Mouse (Mus musculus) G1E-ER4 (cell line): ENCODE measurements around the gene Pds5b. TPM values are rescaled to one million over a fixed set of nuclear protein-coding genes. Genes with fewer than 3 reads are reported as not detected.
"Not testable (repeated sequence)": the region's sequence is repeated elsewhere in the genome, so short reads cannot be mapped to it uniquely, and the experiment has no call there.

ENCODE experiments used
- GATA1 ChIP-seq: IDR thresholded peaks from one replicate; pipeline ENCODE4 v1.8.0; 2012; ENCODE audit warnings: low read length, inconsistent platforms
- polyA plus RNA-seq: library from polyadenylated mRNA; stranded (reverse); fragments of >175 nt; gene quantifications from 2 replicates; pipeline ENCODE4 v1.2.3, GENCODE M21; 2012

The Pds5b gene
- polyA plus RNA-seq: 2.4 and 2.6 TPM in 2 replicates

- TF ChIP-seq GATA1: no peak
These were observed at the start of gene Pds5b for GRCm38 (mm10) chr5:150673153-150673835. TSS of gene Pds5b (plus strand) at chr5:150673739.

GRCm38 (mm10) chr5:150625528-150625927, 48.0 kb upstream of the Pds5b start:
- TF ChIP-seq GATA1: no peak

- no peak for TF ChIP-seq GATA1
These were observed 44.3 kb upstream of the Pds5b start for GRCm38 (mm10) chr5:150629272-150629671.

- no peak for TF ChIP-seq GATA1
These were observed 43.8 kb upstream of the Pds5b start for GRCm38 (mm10) chr5:150629692-150630091.

GRCm38 (mm10) chr5:150641440-150641839, 32.1 kb upstream of the Pds5b start:
- TF ChIP-seq GATA1: no peak

GRCm38 (mm10) chr5:150644926-150645325, 28.6 kb upstream of the Pds5b start:
- TF ChIP-seq GATA1: no peak

- TF ChIP-seq GATA1: no peak
These were observed 21.0 kb upstream of the Pds5b start for GRCm38 (mm10) chr5:150652578-150652977.

GRCm38 (mm10) chr5:150654548-150654947, 19.0 kb upstream of the Pds5b start:
- TF ChIP-seq GATA1: no peak

GRCm38 (mm10) chr5:150664794-150665131, 8.8 kb upstream of the Pds5b start:
- no peak for TF ChIP-seq GATA1

GRCm38 (mm10) chr5:150665132-150665954, 8.2 kb upstream of the Pds5b start:
- no peak for TF ChIP-seq GATA1

- TF ChIP-seq GATA1: not testable (repeated sequence)
These were observed 7.3 kb upstream of the Pds5b start, which contains the start of gene N4bp2l2 for GRCm38 (mm10) chr5:150666133-150666739. TSS of gene N4bp2l2 (minus strand) at chr5:150666183.

GRCm38 (mm10) chr5:150668731-150669130, 4.8 kb upstream of the Pds5b start:
- TF ChIP-seq GATA1: no peak

- TF ChIP-seq GATA1: no peak
These were observed 1.2 kb upstream of the Pds5b start for GRCm38 (mm10) chr5:150672343-150672742.

- no peak for TF ChIP-seq GATA1
These were observed 512 bp downstream of the Pds5b start for GRCm38 (mm10) chr5:150673880-150674621.

- TF ChIP-seq GATA1: no peak
These were observed 1.3 kb downstream of the Pds5b start for GRCm38 (mm10) chr5:150674866-150675265.

- no peak for TF ChIP-seq GATA1
These were observed 17.1 kb downstream of the Pds5b start for GRCm38 (mm10) chr5:150690685-150691084.
